Mouse (Mus musculus) heart, postnatal 0 days (tissue): ENCODE results near the gene Adm2. TPM values are rescaled to one million over a fixed set of nuclear protein-coding genes. Genes with fewer than 3 reads are reported as not detected.

Experiments
- ATAC-seq: fragments of 200-750 bp; cut with Nextera tagmentation; 2 replicates; pipeline ENCODE4 v1.8.0; 2017; ENCODE audit warnings: low read depth, moderate number of reproducible peaks, moderate library complexity; ENCODE audit not compliant: insufficient read depth
- DNase-seq: peaks from one replicate; pipeline ENCODE4 v3.0.0-alpha.2; 2016; ENCODE audit warnings: low spot score
- H3K27ac ChIP-seq: fragments of 300-500 bp; sonication (generic); 2 replicates; pipeline ENCODE4 v1.5.1; 2014; ENCODE audit warnings: low read depth, mild to moderate bottlenecking
- H3K27me3 ChIP-seq: fragments of 300-500 bp; sonication (generic); 2 replicates; pipeline ENCODE4 v1.6.1; 2014; ENCODE audit warnings: low read length, mixed read lengths; ENCODE audit not compliant: control insufficient read depth, insufficient read depth
- H3K36me3 ChIP-seq: fragments of 300-500 bp; sonication (generic); replicated peaks from 2 replicates; pipeline ENCODE4 v1.6.1; 2014; ENCODE audit warnings: low read length, mixed read lengths; ENCODE audit not compliant: control insufficient read depth, insufficient read depth
- H3K4me1 ChIP-seq: fragments of 300-500 bp; sonication (generic); 2 replicates; pipeline ENCODE4 v1.6.1; 2014; ENCODE audit warnings: antibody characterized with exemption; ENCODE audit not compliant: control insufficient read depth, insufficient read depth
- H3K4me2 ChIP-seq: fragments of 300-500 bp; sonication (generic); 2 replicates; pipeline ENCODE4 v1.6.1; 2014; ENCODE audit warnings: low read depth, mild to moderate bottlenecking, low read length, moderate library complexity
- H3K4me3 ChIP-seq: fragments of 300-500 bp; sonication (generic); 2 replicates; pipeline ENCODE4 v1.5.1; 2014; ENCODE audit warnings: low read depth, low read length
- H3K9ac ChIP-seq: fragments of 300-500 bp; sonication (generic); replicated peaks from 2 replicates; pipeline ENCODE4 v1.6.1; 2014; ENCODE audit warnings: low read depth, low read length, mixed read lengths
- H3K9me3 ChIP-seq: fragments of 300-500 bp; sonication (generic); replicated peaks from 2 replicates; pipeline ENCODE4 v1.6.1; 2016; ENCODE audit warnings: low read length; ENCODE audit not compliant: control insufficient read depth
- CTCF ChIP-seq: IDR thresholded peaks from 2 replicates; pipeline ENCODE4 v1.5.1; 2016; ENCODE audit warnings: antibody characterized with exemption, control low read depth, low read depth
- EP300 ChIP-seq: IDR thresholded peaks from 2 replicates; pipeline ENCODE4 v1.6.1; 2016; ENCODE audit warnings: antibody characterized with exemption, low read depth
- WGBS: fragments of 180-500 bp; shearing (Covaris S2); extraction: QIAGEN DNeasy Blood & Tissue Kit; methylation state at CpG from one replicate; pipeline ENCODE4 v1.1.7; 2014; 5-methylcytosine and 5-hydroxymethylcytosine counted together
- polyA plus RNA-seq: library from polyadenylated mRNA; unstranded; fragments of >200 nt; fragmentation: Nextera tagmentation; extraction: Ambion mirVana; gene quantifications from 2 replicates; pipeline ENCODE4 v1.2.1, GENCODE M21; 2015
- total RNA-seq: library from RNA; depleted of rRNA; stranded (reverse); fragments of >200 nt; gene quantifications from 2 replicates; pipeline ENCODE4 v1.2.3, GENCODE M21; 2014; ENCODE audit warnings: low replicate concordance; rRNA removed

The Adm2 gene
- not detected in 2 replicates for total RNA-seq
- not detected in 2 replicates for polyA plus RNA-seq

- 5% methylated on average over 26 of the region's 26 CpGs for WGBS
- DNase-seq (no peak), ATAC-seq (no peak; the same call in 1 of the 2 replicates)
- Histone ChIP-seq H3K27me3 (peaks cover 25% of the 10 kb centered on the region), H3K9me3 (no peaks in the 10 kb centered on the region), H3K36me3 (no peaks in the 10 kb centered on the region), H3K27ac (no peak within 1 kb of the TSS), H3K9ac (no peak within 1 kb of the TSS), H3K4me1 (peaks cover 4% of the 10 kb centered on the region; the same call in 1 of the 2 replicates), H3K4me2 (peak within 1 kb of the TSS; percentile 55), H3K4me3 (peak within 1 kb of the TSS; percentile 21)
- no peak for TF ChIP-seq EP300
- no peak for TF ChIP-seq CTCF
These were observed at the start of gene Adm2 for GRCm38 (mm10) chr15:89322670-89323522. Adm2 (plus strand) TSS chr15:89322720.

- no peak overlapping the region for H3K27ac ChIP-seq
- H3K4me3 ChIP-seq: no peak overlapping the region
- no peaks in the 10 kb centered on the region for H3K9me3 ChIP-seq
- H3K4me1 ChIP-seq: no peaks in the 10 kb centered on the region
- TF ChIP-seq CTCF (no peak), EP300 (no peak)
- WGBS: 85% methylated on average over 3 of the region's 3 CpGs
- no peak for DNase-seq
- ATAC-seq: no peak
- peaks cover 65% of the 10 kb centered on the region for H3K36me3 ChIP-seq
- no peak overlapping the region for H3K4me2 ChIP-seq
- H3K27me3 ChIP-seq: no peaks in the 10 kb centered on the region
- H3K9ac ChIP-seq: no peak overlapping the region
These were observed 47.0 kb upstream of the Adm2 start for GRCm38 (mm10) chr15:89275497-89275896.

DNA sequence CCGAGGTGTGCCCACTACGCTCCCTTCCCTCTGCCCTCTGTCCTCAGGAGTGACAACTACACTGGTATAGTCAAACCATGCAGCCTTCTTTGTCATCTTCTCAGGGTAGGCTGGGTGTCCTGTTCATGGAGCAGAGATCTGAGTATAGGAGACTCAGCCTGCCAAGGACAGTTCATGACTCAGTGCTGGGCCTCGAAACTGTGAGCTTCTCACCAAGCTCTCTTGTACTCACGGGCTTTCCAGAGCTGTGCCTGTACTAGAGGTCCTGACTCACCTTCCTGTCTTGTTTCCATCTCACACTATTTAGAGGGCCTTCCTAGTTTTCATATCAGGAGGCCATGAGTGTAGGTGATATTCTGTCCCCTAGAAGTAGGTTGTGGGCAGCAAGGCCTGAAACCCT lies 45.2 kb upstream of the Adm2 start:
- no peak overlapping the region for H3K4me2 ChIP-seq
- no peaks in the 10 kb centered on the region for H3K9me3 ChIP-seq
- no peak overlapping the region for H3K27ac ChIP-seq
- no peaks in the 10 kb centered on the region for H3K27me3 ChIP-seq
- TF ChIP-seq CTCF: no peak
- no peak for TF ChIP-seq EP300
- ATAC-seq (no peak), DNase-seq (no peak)
- no peak overlapping the region for H3K4me3 ChIP-seq
- peaks cover 83% of the 10 kb centered on the region for H3K36me3 ChIP-seq
- 91% methylated on average over 4 of the region's 4 CpGs for WGBS
- H3K4me1 ChIP-seq: no peaks in the 10 kb centered on the region
- no peak overlapping the region for H3K9ac ChIP-seq

GRCm38 (mm10) chr15:89282546-89282945 lies 40.0 kb upstream of the Adm2 start:
- no peak overlapping the region for H3K4me2 ChIP-seq
- no peak for DNase-seq
- no peaks in the 10 kb centered on the region for H3K27me3 ChIP-seq
- WGBS: 89% methylated on average over 6 of the region's 6 CpGs
- no peaks in the 10 kb centered on the region for H3K9me3 ChIP-seq
- H3K9ac ChIP-seq: no peak overlapping the region
- H3K4me3 ChIP-seq: no peak overlapping the region
- no peaks in the 10 kb centered on the region for H3K4me1 ChIP-seq
- TF ChIP-seq EP300 (no peak), CTCF (no peak)
- no peak for ATAC-seq
- H3K36me3 ChIP-seq: peaks cover 75% of the 10 kb centered on the region
- no peak overlapping the region for H3K27ac ChIP-seq

- WGBS: 86% methylated on average over 2 of the region's 2 CpGs
- Histone ChIP-seq H3K36me3 (peaks cover 77% of the 10 kb centered on the region), H3K4me2 (no peak overlapping the region), H3K9ac (no peak overlapping the region), H3K27me3 (no peaks in the 10 kb centered on the region), H3K9me3 (no peaks in the 10 kb centered on the region), H3K27ac (no peak overlapping the region), H3K4me3 (no peak overlapping the region), H3K4me1 (no peaks in the 10 kb centered on the region)
- ATAC-seq (no peak), DNase-seq (no peak)
- no peak for TF ChIP-seq EP300
- TF ChIP-seq CTCF: no peak
These were observed 38.4 kb upstream of the Adm2 start for GRCm38 (mm10) chr15:89284094-89284493.

DNA sequence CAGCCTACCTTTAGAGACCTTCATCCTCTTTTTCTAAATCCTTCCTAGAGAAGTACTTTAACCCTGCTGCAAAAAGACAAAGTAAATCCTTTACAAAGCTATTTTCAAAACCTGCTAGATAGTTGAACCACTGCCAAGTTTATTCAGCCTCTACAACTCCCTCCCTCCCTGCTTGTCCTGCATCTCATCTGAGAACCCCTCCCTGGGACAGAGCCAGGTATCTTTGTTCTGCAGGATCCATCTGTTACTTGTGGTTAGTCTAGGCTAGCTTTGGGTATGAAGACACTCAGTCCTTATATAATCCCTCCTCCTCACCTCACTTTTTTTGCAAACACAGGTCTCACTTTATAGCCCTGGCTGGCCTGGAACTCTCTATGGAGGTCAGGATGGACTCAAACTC lies 37.5 kb upstream of the Adm2 start:
- H3K36me3 ChIP-seq: peaks cover 78% of the 10 kb centered on the region
- DNase-seq (no peak), ATAC-seq (no peak)
- no peak overlapping the region for H3K4me3 ChIP-seq
- no peak for TF ChIP-seq CTCF
- TF ChIP-seq EP300: no peak
- no peak overlapping the region for H3K9ac ChIP-seq
- no peaks in the 10 kb centered on the region for H3K9me3 ChIP-seq
- no peak overlapping the region for H3K4me2 ChIP-seq
- H3K27ac ChIP-seq: no peak overlapping the region
- H3K27me3 ChIP-seq: no peaks in the 10 kb centered on the region
- H3K4me1 ChIP-seq: no peaks in the 10 kb centered on the region
